Mouse (Mus musculus): ENCODE data around the gene Appl2. TPM values are rescaled to one million over a fixed set of nuclear protein-coding genes. Genes with fewer than 3 reads are reported as not detected.
A peak's percentile ranks its signal among the peaks of the same experiment; 100 is the strongest.

Appl2 gene
- polyA plus RNA-seq, 1 experiment, result 36.8 TPM

GRCm38 (mm10) chr10:83646351-83646885 lies 2.1 kb downstream of the Appl2 start:
- DNase-seq (ENCODE audit: low read depth), result no peak
- TF ChIP-seq CTCF (IDR thresholded peaks at IDR 0.05; ENCODE audit: borderline replicate concordance, extremely low read depth, insufficient read depth, insufficient read length), result no peak
- TF ChIP-seq POLR2A (IDR thresholded peaks at IDR 0.05; ENCODE audit: borderline replicate concordance, extremely low read depth, insufficient read depth, insufficient read length, poor library complexity, severe bottlenecking), result no peak

- no peak for TF ChIP-seq POLR2A (IDR thresholded peaks at IDR 0.05; ENCODE audit: borderline replicate concordance, extremely low read depth, insufficient read depth, insufficient read length, poor library complexity, severe bottlenecking)
- TF ChIP-seq CTCF (IDR thresholded peaks at IDR 0.05; ENCODE audit: borderline replicate concordance, extremely low read depth, insufficient read depth, insufficient read length), result no peak
- no peak for DNase-seq (ENCODE audit: low read depth)
Observed at GRCm38 (mm10) chr10:83645716-83645990, 2.9 kb downstream of the Appl2 start.

DNA sequence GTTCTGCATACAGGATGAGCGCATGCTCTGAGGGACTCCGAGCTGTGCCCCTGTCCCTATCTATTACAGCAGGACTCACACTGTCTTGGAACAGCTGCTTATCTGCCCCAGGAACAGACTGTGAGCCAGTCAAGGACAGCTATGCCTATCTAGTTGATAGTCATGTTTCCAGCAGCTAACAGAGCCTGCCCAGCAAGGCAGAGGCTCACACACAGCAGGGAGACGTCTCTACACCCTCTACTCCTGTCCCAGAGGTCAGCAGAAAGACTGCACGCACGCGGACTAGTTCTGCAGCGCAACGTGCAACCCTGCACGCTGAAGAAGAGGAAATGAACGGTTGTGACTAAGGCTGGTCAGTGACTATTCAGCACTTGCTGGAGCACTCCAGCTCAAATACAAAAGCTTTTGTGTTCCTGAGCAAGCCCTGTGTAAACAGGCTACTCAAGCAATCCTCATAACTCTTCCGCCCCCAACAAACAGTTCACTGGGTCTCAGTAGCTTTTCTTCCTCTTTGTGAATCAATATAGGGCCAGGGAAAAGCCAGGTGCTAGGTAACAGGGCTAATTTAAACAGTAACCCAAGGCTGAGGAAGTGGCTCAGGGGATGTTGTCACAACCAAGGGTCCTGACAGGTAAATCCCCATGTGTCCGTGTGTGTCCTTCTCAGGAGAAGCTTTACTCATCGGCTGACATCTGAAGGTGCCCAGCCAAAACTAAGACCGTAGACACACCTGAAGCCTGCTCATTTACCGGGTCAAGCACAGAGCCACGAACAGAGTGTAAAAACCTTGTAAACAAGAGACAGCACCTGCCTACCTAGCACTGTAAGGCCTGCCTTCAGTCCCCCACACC lies 3.4 kb downstream of the Appl2 start:
- peak; percentile 52 for DNase-seq (ENCODE audit: low read depth)
- TF ChIP-seq CTCF (IDR thresholded peaks at IDR 0.05; ENCODE audit: borderline replicate concordance, extremely low read depth, insufficient read depth, insufficient read length) (no peak), POLR2A (IDR thresholded peaks at IDR 0.05; ENCODE audit: borderline replicate concordance, extremely low read depth, insufficient read depth, insufficient read length, poor library complexity, severe bottlenecking) (no peak)

DNA sequence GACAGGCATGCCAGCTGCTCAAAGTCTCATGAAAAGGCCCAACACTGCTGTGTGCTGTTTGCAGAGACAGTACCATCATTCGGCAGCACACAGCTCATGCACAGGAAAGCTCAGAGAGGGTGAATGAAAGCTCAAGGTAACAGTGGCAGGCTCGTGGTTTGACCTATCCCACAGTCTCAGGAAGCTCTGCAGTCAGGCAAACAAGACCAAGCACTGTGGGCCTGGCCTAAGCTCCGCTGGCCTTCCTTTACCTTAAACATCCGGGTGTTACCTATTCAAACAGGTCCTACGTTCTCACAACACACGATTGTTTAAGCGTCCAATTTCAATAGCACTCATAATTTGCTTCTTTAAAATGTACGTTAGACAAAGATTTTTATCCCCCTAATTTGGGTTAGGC lies 4.4 kb downstream of the Appl2 start:
- DNase-seq (ENCODE audit: low read depth), result no peak
- no peak for TF ChIP-seq POLR2A (IDR thresholded peaks at IDR 0.05; ENCODE audit: borderline replicate concordance, extremely low read depth, insufficient read depth, insufficient read length, poor library complexity, severe bottlenecking)

DNA sequence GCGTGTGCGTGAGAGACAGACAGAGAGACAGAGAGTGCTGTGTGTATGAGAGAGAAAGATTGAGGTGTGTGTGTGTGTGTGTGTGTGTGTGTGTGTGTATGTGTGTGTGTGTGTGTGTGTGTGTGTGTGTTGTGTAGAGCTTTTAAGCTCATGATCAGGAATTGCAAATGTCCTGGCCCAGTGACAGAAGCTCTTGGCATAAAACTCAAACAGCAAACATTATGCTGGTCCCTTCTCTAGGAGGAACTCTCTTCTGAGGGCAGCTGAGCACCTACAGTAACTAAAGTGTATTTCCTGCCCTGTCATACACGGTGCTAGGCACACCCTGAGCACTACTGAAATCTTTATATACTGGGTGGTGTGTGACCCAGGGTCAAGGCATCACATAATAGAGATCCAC lies 6.9 kb downstream of the Appl2 start:
- peak; percentile 49 for DNase-seq (ENCODE audit: low read depth)

DNA sequence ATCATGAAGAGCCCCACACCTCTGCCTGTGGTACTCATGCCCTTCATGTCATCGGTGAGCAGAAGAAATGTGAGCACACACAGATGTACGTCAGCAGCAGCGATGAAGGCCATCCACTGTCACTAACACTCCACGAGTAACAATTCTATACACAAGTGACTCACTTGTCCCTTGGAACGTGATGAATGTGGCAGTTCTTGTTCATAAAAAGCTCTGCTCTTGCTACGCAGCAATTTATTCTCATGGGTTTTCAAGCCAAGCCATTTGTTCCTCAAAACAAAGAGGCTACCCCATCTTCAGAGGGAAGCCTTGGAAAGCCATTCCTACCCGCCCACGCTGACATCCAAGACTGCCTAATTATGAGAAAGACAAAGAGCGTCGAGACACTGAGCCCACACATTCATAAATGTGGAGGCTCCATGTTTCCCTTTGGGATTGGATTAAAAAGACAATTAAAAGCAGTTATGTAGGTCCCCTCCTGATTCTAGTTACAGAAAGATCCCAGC lies 8.6 kb downstream of the Appl2 start:
- peak; percentile 73 for DNase-seq (ENCODE audit: low read depth)

More for the DNA sequence above, 6.9 kb downstream of the Appl2 start:
- no peak for TF ChIP-seq CTCF (IDR thresholded peaks at IDR 0.05; ENCODE audit: borderline replicate concordance, extremely low read depth, insufficient read depth, insufficient read length)
- no peak for TF ChIP-seq POLR2A (IDR thresholded peaks at IDR 0.05; ENCODE audit: borderline replicate concordance, extremely low read depth, insufficient read depth, insufficient read length, poor library complexity, severe bottlenecking)

DNA sequence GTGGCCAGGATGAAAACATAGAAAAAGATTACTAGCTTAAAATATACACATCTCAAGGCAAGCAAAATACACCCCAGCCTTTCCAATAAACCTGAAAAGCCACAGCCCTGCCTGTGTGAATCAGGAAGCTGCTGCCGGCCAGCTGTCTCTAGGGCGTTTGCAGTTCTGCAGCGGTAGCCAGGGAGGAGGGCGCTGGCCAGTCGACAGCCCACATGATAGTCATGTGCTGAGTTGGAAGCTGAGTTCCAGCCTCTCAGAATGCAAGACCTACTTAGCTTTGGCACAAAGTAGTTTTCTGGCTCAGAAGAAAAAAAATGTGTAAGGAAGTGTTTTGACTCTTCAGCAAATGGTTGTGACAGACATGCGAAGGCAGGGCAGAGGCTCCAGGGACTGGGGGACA lies 11.2 kb downstream of the Appl2 start:
- TF ChIP-seq CTCF (IDR thresholded peaks at IDR 0.05; ENCODE audit: borderline replicate concordance, extremely low read depth, insufficient read depth, insufficient read length), result no peak
- no peak for TF ChIP-seq POLR2A (IDR thresholded peaks at IDR 0.05; ENCODE audit: borderline replicate concordance, extremely low read depth, insufficient read depth, insufficient read length, poor library complexity, severe bottlenecking)
- DNase-seq (ENCODE audit: low read depth), result peak; percentile 74

More for the DNA sequence above, 8.6 kb downstream of the Appl2 start:
- TF ChIP-seq POLR2A (IDR thresholded peaks at IDR 0.05; ENCODE audit: borderline replicate concordance, extremely low read depth, insufficient read depth, insufficient read length, poor library complexity, severe bottlenecking), result no peak
- TF ChIP-seq CTCF (IDR thresholded peaks at IDR 0.05; ENCODE audit: borderline replicate concordance, extremely low read depth, insufficient read depth, insufficient read length), result no peak

DNA sequence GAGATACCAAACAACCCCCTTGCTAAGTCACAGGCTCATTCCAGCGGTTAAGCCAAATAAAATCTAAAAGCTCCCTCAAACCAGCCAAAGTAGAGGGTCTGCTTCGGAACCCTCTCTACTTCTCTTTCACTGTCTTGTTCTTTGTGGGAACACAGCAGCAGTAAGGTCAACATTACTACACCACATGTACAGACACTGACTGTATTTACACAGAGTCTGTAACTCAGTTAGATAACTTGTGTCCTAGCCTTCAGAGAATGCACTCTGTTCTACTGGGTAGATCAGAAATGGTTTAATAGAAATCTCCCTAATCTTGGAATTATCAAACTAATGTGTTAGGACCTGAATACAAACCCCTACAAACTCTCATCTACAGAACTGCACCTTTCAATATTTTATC lies 12.3 kb downstream of the Appl2 start:
- TF ChIP-seq POLR2A (IDR thresholded peaks at IDR 0.05; ENCODE audit: borderline replicate concordance, extremely low read depth, insufficient read depth, insufficient read length, poor library complexity, severe bottlenecking) (no peak), CTCF (IDR thresholded peaks at IDR 0.05; ENCODE audit: borderline replicate concordance, extremely low read depth, insufficient read depth, insufficient read length) (no peak)
- no peak for DNase-seq (ENCODE audit: low read depth)

- peak; percentile 73 for DNase-seq (ENCODE audit: low read depth)
- no peak for TF ChIP-seq CTCF (IDR thresholded peaks at IDR 0.05; ENCODE audit: borderline replicate concordance, extremely low read depth, insufficient read depth, insufficient read length)
- no peak for TF ChIP-seq POLR2A (IDR thresholded peaks at IDR 0.05; ENCODE audit: borderline replicate concordance, extremely low read depth, insufficient read depth, insufficient read length, poor library complexity, severe bottlenecking)
Observed at GRCm38 (mm10) chr10:83634461-83634860, 14.1 kb downstream of the Appl2 start.

DNA sequence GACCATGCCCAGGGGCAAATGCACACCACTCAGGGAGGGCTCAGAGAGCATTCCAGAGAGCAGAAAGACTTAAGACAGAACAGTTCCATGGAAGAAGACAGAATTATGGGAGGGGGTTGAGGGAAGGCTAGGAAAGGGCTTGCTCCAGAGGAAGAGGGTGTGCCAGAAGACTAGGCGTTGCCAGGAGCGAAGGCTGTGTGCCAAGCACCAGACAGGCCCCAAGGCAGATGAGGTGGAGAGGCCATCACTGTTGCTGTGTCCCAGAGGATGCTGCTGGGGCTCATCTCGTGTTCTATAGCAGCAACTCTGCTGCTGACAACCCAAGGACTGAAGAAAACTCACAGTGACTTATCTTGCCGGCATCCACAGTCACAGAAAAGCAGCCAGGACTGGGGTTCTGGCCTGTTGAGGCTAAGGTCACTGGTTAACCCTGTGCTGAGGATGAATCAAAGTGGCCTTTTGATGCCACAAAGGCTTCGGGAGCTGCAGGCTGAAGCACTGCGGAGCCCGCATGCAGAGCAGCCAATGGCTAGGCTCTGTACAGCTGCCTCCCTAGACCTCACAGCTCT lies 15.6 kb downstream of the Appl2 start:
- TF ChIP-seq CTCF (IDR thresholded peaks at IDR 0.05; ENCODE audit: borderline replicate concordance, extremely low read depth, insufficient read depth, insufficient read length) (no peak), POLR2A (IDR thresholded peaks at IDR 0.05; ENCODE audit: borderline replicate concordance, extremely low read depth, insufficient read depth, insufficient read length, poor library complexity, severe bottlenecking) (no peak)
- DNase-seq (ENCODE audit: low read depth), result no peak

GRCm38 (mm10) chr10:83631775-83632174 lies 16.8 kb downstream of the Appl2 start:
- TF ChIP-seq CTCF (IDR thresholded peaks at IDR 0.05; ENCODE audit: borderline replicate concordance, extremely low read depth, insufficient read depth, insufficient read length) (no peak), POLR2A (IDR thresholded peaks at IDR 0.05; ENCODE audit: borderline replicate concordance, extremely low read depth, insufficient read depth, insufficient read length, poor library complexity, severe bottlenecking) (no peak)

More at GRCm38 (mm10) chr10:83631775-83632174, 16.8 kb downstream of the Appl2 start:
- no peak for DNase-seq (ENCODE audit: low read depth)
